Mouse (Mus musculus) ovary, adult 18-20 months (tissue): ENCODE measurements at regions not wholly inside any gene's neighbourhood (a gene's known extent, or its start where the extent isn't known, plus 50 kb on each side); places are given as distances from the start of the nearest gene placed in this dataset.

ENCODE experiments used
- DNase-seq: peaks from one replicate; pipeline ENCODE4 v3.0.0; 2022; ENCODE audit warnings: low spot score, mixed read lengths

DNA sequence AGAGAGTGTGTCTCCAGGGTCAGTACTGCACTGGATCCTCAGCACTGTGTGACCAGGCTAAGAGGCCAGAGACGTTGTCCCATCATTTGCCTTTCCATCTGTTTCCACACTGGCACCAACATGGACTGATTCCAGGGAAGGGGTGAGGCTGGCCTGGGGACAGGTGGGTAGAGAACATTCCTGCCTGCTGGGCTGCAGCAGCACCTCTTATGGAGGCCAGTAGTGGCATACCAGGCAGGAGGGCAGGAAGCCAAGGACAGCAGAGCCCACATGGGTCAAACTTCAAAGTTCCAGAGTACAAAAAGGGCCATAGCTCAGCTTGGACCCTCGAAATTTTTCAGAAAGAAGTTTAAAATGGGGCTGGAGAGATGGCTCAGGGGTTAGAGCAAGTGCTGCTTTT lies 115.4 kb upstream of the Ercc6l2 start:
- DNase-seq = no peak

DNA sequence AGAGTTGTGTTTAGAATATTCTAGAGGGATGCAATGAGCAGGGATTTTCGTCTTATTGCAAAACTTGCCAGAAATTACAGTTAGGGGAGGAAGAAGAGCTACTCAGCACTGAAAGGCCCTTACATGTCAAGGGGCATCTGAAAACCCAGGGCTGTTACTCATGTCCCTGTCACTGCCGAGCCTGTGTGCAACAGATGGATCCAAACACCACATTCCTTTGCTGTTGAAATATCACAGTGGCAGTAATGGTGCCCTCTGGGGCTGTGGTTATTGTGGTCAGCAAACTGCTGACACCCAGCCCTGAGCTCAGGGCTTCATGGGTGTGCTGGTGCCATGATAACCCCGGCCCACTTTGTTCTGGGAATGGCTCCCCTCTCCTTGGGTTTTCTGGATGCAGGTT lies 114.3 kb upstream of the Ercc6l2 start:
- DNase-seq = no peak

DNA sequence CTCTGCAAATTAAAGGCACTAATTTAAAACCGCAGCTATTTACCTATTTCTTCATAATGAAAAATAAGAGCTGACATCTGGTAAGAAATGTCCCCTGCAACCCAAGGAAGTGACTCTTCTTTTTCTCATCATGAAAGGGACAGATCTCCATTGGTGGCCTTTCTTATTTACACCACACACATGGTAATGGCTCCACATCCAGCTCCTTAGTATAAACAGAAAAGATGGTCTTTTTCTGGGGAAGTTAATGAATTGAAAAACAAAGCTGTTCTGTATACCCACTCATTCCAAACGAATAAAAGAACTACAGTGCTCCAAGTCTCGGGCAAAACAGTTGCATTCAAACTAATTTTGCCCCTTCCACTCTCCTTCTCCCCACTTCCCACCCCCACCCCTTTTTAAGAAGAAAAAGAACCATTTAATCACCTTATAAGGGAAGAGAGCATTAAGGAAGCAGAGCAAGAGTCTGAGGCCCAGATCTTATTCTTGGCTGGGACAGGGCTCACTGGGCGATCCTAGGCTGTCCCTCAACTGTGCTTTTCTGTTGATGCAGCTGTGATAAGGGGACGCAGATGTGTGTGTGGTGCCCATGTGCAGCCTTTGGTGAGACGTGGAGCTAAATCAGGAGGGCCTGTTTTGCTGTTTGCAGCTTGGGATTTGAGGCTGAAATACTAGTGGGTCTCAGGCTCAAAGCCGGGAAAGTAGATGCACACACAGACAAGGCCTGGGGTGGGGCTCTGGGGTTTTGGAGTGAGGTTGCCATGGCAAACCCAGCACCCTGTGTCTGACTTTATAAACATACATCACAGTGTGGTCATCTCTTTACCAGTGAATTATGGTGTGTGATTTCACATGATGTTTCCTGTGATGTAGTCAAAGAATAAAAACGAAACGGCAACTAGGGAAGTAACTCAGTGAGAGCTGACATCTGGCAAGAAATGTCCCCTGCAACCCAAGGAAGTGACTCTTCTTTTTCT lies 113.6 kb upstream of the Ercc6l2 start:
- DNase-seq = no peak

- no peak for DNase-seq
These were observed 106.5 kb upstream of the Ercc6l2 start for GRCm38 (mm10) chr13:63708567-63708966.

DNA sequence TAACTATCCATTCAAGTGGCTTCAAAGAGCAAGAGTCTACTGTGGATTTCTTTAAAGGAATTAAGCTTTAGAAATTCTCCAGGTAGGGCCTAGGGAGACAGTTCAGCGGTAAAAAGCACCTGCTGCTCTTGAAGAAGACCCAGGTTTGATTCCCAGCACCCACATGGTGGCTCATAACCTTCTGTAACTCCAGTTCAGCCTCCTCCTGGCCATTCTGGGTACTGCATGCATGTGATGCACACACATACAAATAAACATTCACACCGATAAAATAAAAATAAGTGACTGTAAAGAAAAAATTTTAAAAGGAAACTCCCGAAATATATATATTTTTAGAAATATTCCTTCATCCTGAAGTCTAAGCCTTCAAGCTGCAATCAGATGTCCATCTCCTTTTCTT lies 101.9 kb upstream of the Ercc6l2 start:
- no peak for DNase-seq

DNA sequence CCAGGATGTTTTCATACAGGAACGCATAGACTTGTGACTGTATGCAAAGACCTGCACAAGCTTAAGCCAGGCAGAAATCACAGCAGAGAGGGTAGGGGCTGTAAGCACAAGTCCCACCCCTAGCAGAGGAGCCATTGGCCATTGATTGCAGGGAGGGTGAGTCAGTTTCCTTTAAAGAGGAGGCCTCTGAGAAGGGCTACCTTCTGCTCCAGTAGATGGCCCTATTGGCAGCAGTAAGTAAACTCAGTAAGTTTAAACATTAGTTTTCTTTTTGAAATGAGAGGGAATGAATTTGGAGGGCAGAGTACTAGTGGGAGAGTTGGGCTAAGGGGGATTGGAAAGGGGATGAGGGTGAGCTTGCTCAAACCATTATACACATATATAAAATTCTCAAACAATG lies 98.5 kb upstream of the Ercc6l2 start:
- DNase-seq = no peak

DNA sequence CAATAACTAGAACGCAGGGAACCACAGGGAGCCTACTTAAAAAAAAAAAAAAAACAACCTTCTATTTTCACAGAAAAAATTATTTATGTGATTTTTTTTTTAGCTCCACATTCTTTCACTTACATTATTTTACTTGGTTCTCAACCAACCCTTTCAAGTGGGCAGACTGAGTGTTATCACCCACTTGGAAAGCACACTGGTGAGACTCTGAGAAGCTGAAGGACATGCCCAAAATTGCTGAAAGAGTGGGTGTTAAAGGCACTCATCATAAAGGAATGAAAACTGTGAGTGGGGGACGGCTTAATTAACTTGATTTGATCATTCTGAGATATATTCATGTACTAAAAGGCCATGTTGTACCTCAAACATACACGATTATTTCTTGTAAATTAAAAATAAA lies 97.8 kb upstream of the Ercc6l2 start:
- no peak for DNase-seq

DNA sequence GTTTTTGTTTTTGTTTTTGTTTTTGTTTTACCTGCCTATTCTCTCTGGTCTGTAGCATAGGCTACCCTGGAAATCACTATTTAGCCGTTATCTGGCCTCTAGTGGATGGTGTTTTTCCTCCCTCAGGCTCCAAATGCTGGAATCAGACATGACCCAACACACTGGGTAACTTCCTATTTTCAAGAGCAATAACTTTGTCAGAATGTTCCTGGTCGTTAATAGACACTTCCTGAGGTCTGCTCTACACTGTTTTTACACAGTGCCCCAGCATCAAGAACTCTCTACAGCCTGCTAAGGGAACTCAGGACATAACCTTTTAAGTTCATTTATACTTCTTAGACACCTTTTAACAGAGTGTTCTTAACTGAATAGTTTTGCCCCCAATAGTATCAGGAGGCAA lies 96.3 kb upstream of the Ercc6l2 start:
- DNase-seq = no peak

DNA sequence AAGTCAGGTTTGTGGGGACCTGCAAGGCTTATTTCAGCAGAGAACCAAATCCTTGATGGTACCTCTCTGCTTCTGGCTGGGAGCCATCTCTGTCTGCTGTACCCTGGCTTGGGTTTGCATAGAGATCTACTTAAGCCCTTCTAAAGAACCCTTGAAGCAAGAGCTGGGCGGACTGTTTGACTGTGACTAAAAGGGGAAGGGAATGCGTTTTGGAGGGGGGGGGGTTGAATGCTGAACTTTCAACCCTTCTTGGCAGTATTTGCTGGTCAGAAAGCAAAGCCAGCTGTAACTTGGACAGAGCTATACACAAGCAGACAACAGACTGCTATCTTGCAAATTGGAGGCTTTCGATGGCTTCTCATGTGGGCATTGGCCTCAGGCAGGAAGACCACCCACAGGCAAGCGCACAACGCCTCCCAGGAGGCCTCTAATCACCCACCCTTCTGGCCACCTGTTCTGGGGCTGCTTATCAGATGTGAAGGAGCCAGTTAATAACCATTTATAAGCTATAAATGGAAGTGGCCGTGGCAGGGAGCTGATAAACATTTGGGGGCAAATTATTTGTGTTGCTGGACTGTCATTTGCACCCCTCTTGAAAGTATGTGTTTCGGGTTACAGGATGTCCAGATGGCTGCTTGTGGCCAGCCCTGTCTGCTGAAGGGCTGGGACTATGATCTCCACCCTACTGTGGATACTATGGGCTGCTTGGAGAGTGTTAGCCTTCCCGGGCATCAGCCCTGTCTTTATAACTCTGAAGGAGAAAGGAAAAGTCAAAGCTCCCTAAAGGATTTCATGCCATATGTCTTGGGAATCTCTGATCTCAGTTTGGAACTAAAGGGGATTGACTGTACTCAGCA lies 95.5 kb upstream of the Ercc6l2 start:
- DNase-seq = no peak

DNA sequence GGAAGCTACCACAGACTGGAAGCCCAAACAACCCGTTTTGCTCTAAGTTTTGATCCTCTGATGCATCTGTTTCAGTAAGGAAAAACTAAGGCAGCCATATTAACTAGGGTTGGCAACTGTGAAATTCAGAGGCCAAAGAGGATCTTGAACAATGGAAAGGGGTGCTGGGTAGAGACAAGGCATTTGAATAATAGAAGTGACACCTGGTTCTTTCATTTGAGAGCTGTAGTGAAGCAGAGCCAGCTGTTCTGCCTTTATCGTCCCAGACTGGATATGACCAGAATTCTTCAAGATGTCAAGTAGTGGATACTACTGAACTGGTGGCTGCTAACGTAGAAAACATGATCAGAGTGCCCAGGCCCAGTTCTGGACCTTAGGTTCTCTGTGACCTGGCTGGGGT lies 94.4 kb upstream of the Ercc6l2 start:
- no peak for DNase-seq

- no peak for DNase-seq
These were observed 93.9 kb upstream of the Ercc6l2 start for GRCm38 (mm10) chr13:63721011-63721625.

GRCm38 (mm10) chr13:63724293-63724692 lies 90.7 kb upstream of the Ercc6l2 start:
- no peak for DNase-seq

GRCm38 (mm10) chr13:63724843-63725582 lies 90.0 kb upstream of the Ercc6l2 start:
- DNase-seq = no peak

- no peak for DNase-seq
These were observed 89.0 kb upstream of the Ercc6l2 start for GRCm38 (mm10) chr13:63726035-63726434.

DNA sequence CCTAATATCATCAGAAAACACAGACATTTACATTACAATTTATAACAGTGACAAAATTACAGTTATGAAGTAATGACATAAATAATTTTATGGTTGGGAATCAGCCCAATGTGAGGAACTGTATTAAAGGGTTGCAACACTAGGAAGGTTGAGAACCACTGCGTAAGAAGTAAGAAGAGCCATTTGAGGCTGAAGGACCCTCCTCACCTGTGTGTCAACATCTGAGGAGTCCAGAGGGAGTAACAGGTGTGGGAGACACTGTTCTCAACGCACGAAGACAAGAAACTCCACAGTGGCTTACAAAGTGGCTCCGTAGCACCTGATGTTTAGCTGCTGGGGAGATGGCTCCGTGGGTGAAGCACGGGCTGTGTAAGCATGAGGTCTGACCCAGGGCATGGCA lies 88.5 kb upstream of the Ercc6l2 start:
- no peak for DNase-seq

GRCm38 (mm10) chr13:63735739-63736138 lies 79.3 kb upstream of the Ercc6l2 start:
- DNase-seq = no peak

GRCm38 (mm10) chr13:63741879-63742278 lies 73.2 kb upstream of the Ercc6l2 start:
- no peak for DNase-seq

DNA sequence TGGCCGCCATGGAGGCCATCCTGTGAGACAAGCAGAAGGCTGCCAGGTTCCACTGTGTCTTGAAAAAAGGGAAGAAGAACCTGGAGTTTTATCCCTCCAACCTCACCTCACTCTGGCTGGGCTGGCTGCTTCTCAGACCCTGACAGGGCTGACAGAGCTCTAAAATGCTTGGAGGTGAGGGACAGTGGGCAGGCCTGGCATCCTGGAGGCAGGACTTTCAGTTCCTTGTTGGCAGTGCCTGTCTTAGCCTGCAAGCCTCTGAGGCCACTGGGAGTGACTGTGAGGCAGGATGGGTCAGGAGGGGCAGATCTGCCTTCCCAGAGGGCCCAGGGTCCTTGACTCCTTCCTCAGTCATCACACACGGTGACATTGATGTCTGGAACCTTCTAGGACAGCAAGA lies 66.3 kb upstream of the Ercc6l2 start:
- no peak for DNase-seq

DNA sequence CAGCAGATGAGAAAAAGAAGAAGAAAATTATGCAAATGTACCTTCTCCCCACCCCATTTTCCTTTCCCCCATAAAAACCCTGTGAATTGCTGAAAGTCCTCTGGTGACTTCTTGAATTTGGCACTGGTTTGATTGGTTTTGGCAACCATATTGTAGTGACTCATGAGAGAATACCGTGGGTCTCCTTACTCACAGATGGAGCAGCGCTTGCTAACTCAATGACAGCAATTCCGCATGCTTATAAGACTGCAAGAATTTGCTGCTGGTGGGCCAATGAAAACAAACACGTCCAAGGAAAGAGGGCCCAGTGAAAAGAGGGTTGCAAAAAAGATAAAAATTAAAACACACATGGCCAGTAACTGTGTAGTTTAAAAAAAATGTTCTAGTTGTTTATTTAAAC lies 65.0 kb upstream of the Ercc6l2 start:
- DNase-seq = no peak

DNA sequence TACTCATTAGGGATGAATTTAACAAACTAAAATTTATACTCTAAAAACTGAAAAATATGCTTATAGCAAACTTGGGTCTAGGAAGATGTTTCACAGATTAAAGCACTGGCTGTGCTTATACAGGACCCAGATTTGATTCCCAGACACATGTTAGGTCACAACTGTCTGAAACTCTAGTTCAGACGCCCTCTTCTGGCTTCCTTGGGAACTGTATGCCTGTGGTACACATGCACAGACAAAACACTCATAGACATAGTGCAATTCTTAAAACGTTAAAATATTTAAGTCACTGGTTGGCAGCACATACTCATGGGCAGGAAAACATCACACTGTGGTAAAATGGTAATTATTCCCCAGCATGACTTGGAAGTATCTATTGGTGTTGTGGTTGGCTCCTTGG lies 63.8 kb upstream of the Ercc6l2 start:
- DNase-seq = no peak

DNA sequence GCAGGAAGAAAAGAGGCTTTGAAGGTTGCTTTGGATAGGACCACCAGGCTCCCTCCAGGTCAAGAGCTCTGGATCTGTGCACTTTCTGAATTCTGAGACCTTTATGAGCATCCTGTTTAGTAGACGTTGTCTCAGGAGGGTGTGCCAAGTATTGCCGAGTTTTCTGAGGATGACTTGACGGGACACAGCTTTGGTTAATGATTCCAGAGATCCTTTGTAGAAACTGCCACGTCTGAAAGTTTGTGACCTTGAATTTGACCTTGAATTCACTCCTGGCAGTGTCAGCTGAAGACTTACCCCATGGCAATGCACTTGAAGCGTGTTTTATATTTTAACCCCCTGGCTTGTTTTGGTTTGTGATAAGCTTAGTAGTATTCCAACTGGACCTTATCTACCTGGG lies 58.0 kb upstream of the Ercc6l2 start:
- no peak for DNase-seq

- DNase-seq = no peak
These were observed 53.5 kb upstream of the Ercc6l2 start for GRCm38 (mm10) chr13:63761542-63761941.
